Mouse (Mus musculus): Measurements from ENCODE around the gene Chst15. TPM values are rescaled to one million over a fixed set of nuclear protein-coding genes. Genes with fewer than 3 reads are reported as not detected.

Gene Chst15
- polyA plus RNA-seq, 1 experiment from 2014 or later: 6.2 TPM

- no peak overlapping the region for H3K4me2 ChIP-seq (ENCODE audit: low read depth, low read length)
- WGBS: 68% methylated on average over 1 of the region's 1 CpGs
- 0 out of 2 replicates have a peak, but pooled peaks cover 3% of the 10 kb centered on the region for H3K27me3 ChIP-seq (ENCODE audit: control insufficient read depth, insufficient read depth, low read length)
- H3K4me3 ChIP-seq (ENCODE audit: low read length): no peak overlapping the region
- H3K9me3 ChIP-seq (replicated peaks; ENCODE audit: control insufficient read depth, low read length): no peaks in the 10 kb centered on the region
- H3K27ac ChIP-seq (ENCODE audit: low read length): no peak overlapping the region
- H3K4me1 ChIP-seq (ENCODE audit: control insufficient read depth, insufficient read depth, low read length): no peaks in the 10 kb centered on the region
- H3K9ac ChIP-seq (ENCODE audit: low read length): no peak overlapping the region
- H3K36me3 ChIP-seq (ENCODE audit: control insufficient read depth, insufficient read depth): no peaks in the 10 kb centered on the region
- no peak for ATAC-seq (replicated peaks; ENCODE audit: extremely low read depth, insufficient read depth, low FRiP score)
These were observed 118.2 kb downstream of the Chst15 start for GRCm38 (mm10) chr7:132198806-132199205.

- no peak overlapping the region for H3K4me3 ChIP-seq (ENCODE audit: low read length)
- no peak for ATAC-seq (replicated peaks; ENCODE audit: extremely low read depth, insufficient read depth, low FRiP score)
- H3K4me2 ChIP-seq (ENCODE audit: low read depth, low read length): no peak overlapping the region
- WGBS: 35% methylated on average over 7 of the region's 7 CpGs
- H3K9ac ChIP-seq (ENCODE audit: low read length): no peak overlapping the region
- no peaks in the 10 kb centered on the region for H3K9me3 ChIP-seq (replicated peaks; ENCODE audit: control insufficient read depth, low read length)
- H3K36me3 ChIP-seq (ENCODE audit: control insufficient read depth, insufficient read depth): no peaks in the 10 kb centered on the region
- H3K4me1 ChIP-seq (ENCODE audit: control insufficient read depth, insufficient read depth, low read length): no peaks in the 10 kb centered on the region
- no peak overlapping the region for H3K27ac ChIP-seq (ENCODE audit: low read length)
- 0 out of 2 replicates have a peak, but pooled peaks cover 3% of the 10 kb centered on the region for H3K27me3 ChIP-seq (ENCODE audit: control insufficient read depth, insufficient read depth, low read length)
These were observed 119.1 kb downstream of the Chst15 start for GRCm38 (mm10) chr7:132197817-132198475.

- ATAC-seq (replicated peaks; ENCODE audit: extremely low read depth, insufficient read depth, low FRiP score): no peak
These were observed 120.4 kb downstream of the Chst15 start for GRCm38 (mm10) chr7:132196581-132196980.

GRCm38 (mm10) chr7:132193606-132194005 is 123.4 kb downstream of the Chst15 start:
- 91% methylated on average over 2 of the region's 2 CpGs for WGBS
- no peak overlapping the region for H3K9ac ChIP-seq (ENCODE audit: low read length)

More at GRCm38 (mm10) chr7:132196581-132196980, 120.4 kb downstream of the Chst15 start:
- no peak overlapping the region for H3K27ac ChIP-seq (ENCODE audit: low read length)
- no peak overlapping the region for H3K9ac ChIP-seq (ENCODE audit: low read length)
- no peaks in the 10 kb centered on the region for H3K36me3 ChIP-seq (ENCODE audit: control insufficient read depth, insufficient read depth)
- H3K9me3 ChIP-seq (replicated peaks; ENCODE audit: control insufficient read depth, low read length): no peaks in the 10 kb centered on the region
- no peaks in the 10 kb centered on the region for H3K4me1 ChIP-seq (ENCODE audit: control insufficient read depth, insufficient read depth, low read length)
- H3K27me3 ChIP-seq (ENCODE audit: control insufficient read depth, insufficient read depth, low read length): 0 out of 2 replicates have a peak, but pooled peaks cover 3% of the 10 kb centered on the region
- H3K4me2 ChIP-seq (ENCODE audit: low read depth, low read length): no peak overlapping the region
- 52% methylated on average over 1 of the region's 1 CpGs for WGBS
- no peak overlapping the region for H3K4me3 ChIP-seq (ENCODE audit: low read length)

GRCm38 (mm10) chr7:132187456-132187855 is 129.6 kb downstream of the Chst15 start:
- Histone ChIP-seq H3K4me3 (ENCODE audit: low read length) (no peak overlapping the region), H3K4me2 (ENCODE audit: low read depth, low read length) (no peak overlapping the region), H3K27ac (ENCODE audit: low read length) (no peak overlapping the region), H3K9me3 (replicated peaks; ENCODE audit: control insufficient read depth, low read length) (0 out of 2 replicates have a peak, but pooled peaks cover 2% of the 10 kb centered on the region), H3K27me3 (ENCODE audit: control insufficient read depth, insufficient read depth, low read length) (no peaks in the 10 kb centered on the region; the same call in 1 of the 2 replicates), H3K36me3 (ENCODE audit: control insufficient read depth, insufficient read depth) (no peaks in the 10 kb centered on the region), H3K4me1 (ENCODE audit: control insufficient read depth, insufficient read depth, low read length) (no peaks in the 10 kb centered on the region), H3K9ac (ENCODE audit: low read length) (no peak overlapping the region)
- WGBS: 55% methylated on average over 3 of the region's 3 CpGs
- no peak for ATAC-seq (replicated peaks; ENCODE audit: extremely low read depth, insufficient read depth, low FRiP score)

More at GRCm38 (mm10) chr7:132193606-132194005, 123.4 kb downstream of the Chst15 start:
- H3K27ac ChIP-seq (ENCODE audit: low read length): no peak overlapping the region
- no peaks in the 10 kb centered on the region for H3K4me1 ChIP-seq (ENCODE audit: control insufficient read depth, insufficient read depth, low read length)
- no peak overlapping the region for H3K4me2 ChIP-seq (ENCODE audit: low read depth, low read length)
- H3K4me3 ChIP-seq (ENCODE audit: low read length): no peak overlapping the region
- no peaks in the 10 kb centered on the region for H3K36me3 ChIP-seq (ENCODE audit: control insufficient read depth, insufficient read depth)
- 0 out of 2 replicates have a peak, but pooled peaks cover 2% of the 10 kb centered on the region for H3K9me3 ChIP-seq (replicated peaks; ENCODE audit: control insufficient read depth, low read length)
- H3K27me3 ChIP-seq (ENCODE audit: control insufficient read depth, insufficient read depth, low read length): peaks cover 3% of the 10 kb centered on the region; the same call in 1 of the 2 replicates
- no peak for ATAC-seq (replicated peaks; ENCODE audit: extremely low read depth, insufficient read depth, low FRiP score)

Other genes starting within 250 kb of the Chst15 start
- gene Cpxm2, start 162.5 kb downstream of the Chst15 start, polyA plus RNA-seq (2015; fragmentation: Nextera tagmentation; extraction: Ambion mirVana): 0.75 and 0.92 TPM in 2 replicates

Measured in heart, embryonic 16.5 days (tissue).